In genomic region chr11:84073816-84074764, GRCm38 (mm10) we compare ENCODE assay signal across 12 mouse cellular contexts. TPM values are rescaled to one million over a fixed set of nuclear protein-coding genes. Genes with fewer than 3 reads are reported as not detected.
DNase-seq lines count a peak whose midpoint lies in the region; ATAC-seq and TF ChIP-seq lines count a peak whose summit lies in the region.
"Had no signal": no experiment of that assay in that cellular context is flagged by ENCODE, and none has a peak within 500 bp of the region (broad histone marks: within the 10 kb centered on the region; RNA-seq: fewer than 3 reads in every experiment).

No protein-coding gene starts in this region.

- peak overlapping the region; percentile 39 for H3K27ac ChIP-seq in embryonic facial prominence, embryonic 15.5 days (replicated peaks)
- 0 out of 2 replicates have a peak overlapping the region, but pooled peaks have one; percentile 39 for H3K27ac ChIP-seq in limb, embryonic 14.5 days (replicated peaks; ENCODE audit: low read depth, low read length)
- H3K27ac ChIP-seq in stomach, embryonic 16.5 days (ENCODE audit: low read length): peak overlapping the region; percentile 60
- H3K27ac ChIP-seq: liver, embryonic 14.5 days had no signal

- H3K9me3 ChIP-seq in embryonic facial prominence, embryonic 15.5 days (replicated peaks): no peaks in the 10 kb centered on the region
- H3K9me3 ChIP-seq in limb, embryonic 14.5 days (ENCODE audit: control insufficient read depth, low read length): no peaks in the 10 kb centered on the region
- H3K9me3 ChIP-seq in stomach, embryonic 16.5 days (replicated peaks; ENCODE audit: control insufficient read depth, low read length): no peaks in the 10 kb centered on the region

- TF ChIP-seq POLR2A in limb, embryonic 14.5 days (IDR thresholded peaks at IDR 0.05; ENCODE audit: borderline replicate concordance, extremely low read depth, insufficient read depth, insufficient read length): no peak

- H3K4me3 ChIP-seq in embryonic facial prominence, embryonic 15.5 days (replicated peaks): no peak overlapping the region
- H3K4me3 ChIP-seq in limb, embryonic 14.5 days (replicated peaks; ENCODE audit: low read length): no peak overlapping the region
- H3K4me3 ChIP-seq in stomach, embryonic 16.5 days (replicated peaks; ENCODE audit: low read length): no peak overlapping the region

- H3K27me3 ChIP-seq in embryonic facial prominence, embryonic 15.5 days: peaks cover 3% of the 10 kb centered on the region
- H3K27me3 ChIP-seq in limb, embryonic 14.5 days (ENCODE audit: control insufficient read depth, insufficient read depth, low read length): no peaks in the 10 kb centered on the region
- no peaks in the 10 kb centered on the region for H3K27me3 ChIP-seq in stomach, embryonic 16.5 days (ENCODE audit: control insufficient read depth, insufficient read depth, low read length)

- H3K36me3 ChIP-seq in embryonic facial prominence, embryonic 15.5 days: peaks cover 10% of the 10 kb centered on the region
- peaks cover 9% of the 10 kb centered on the region; the same call in 1 of the 2 replicates for H3K36me3 ChIP-seq in limb, embryonic 14.5 days (ENCODE audit: control insufficient read depth, insufficient read depth, low read length)
- H3K36me3 ChIP-seq in stomach, embryonic 16.5 days (ENCODE audit: control insufficient read depth, insufficient read depth, low read length): no peaks in the 10 kb centered on the region

- no peak overlapping the region for H3K4me2 ChIP-seq in embryonic facial prominence, embryonic 15.5 days (replicated peaks)
- H3K4me2 ChIP-seq in limb, embryonic 14.5 days (replicated peaks; ENCODE audit: low read depth, low read length, severe bottlenecking): no peak overlapping the region
- no peak overlapping the region for H3K4me2 ChIP-seq in stomach, embryonic 16.5 days (ENCODE audit: low read depth, low read length)

- peak; percentile 38 to 58 for DNase-seq in left cerebral cortex, postnatal 36 days (ENCODE audit: low spot score in 2 of 2)
- DNase-seq in left cerebral cortex, postnatal 4 days: no peak
- no peak for DNase-seq in limb, embryonic 14.5 days (ENCODE audit: low spot score)
- no peak for DNase-seq in B cell, adult 2 months
- no peak for DNase-seq in urinary bladder, postnatal 14 days (ENCODE audit: low spot score)
- DNase-seq: adrenal gland, postnatal 14 days; retina, postnatal 1 day had no signal

- H3K4me1 ChIP-seq in embryonic facial prominence, embryonic 15.5 days: peaks cover 28% of the 10 kb centered on the region
- peaks cover 11% of the 10 kb centered on the region; the same call in 1 of the 2 replicates for H3K4me1 ChIP-seq in limb, embryonic 14.5 days (ENCODE audit: control insufficient read depth, insufficient read depth, low read length)
- H3K4me1 ChIP-seq in stomach, embryonic 16.5 days (ENCODE audit: control insufficient read depth, insufficient read depth, low read length): peaks cover 12% of the 10 kb centered on the region

- 47% methylated on average over 7 of the region's 7 CpGs for WGBS in embryonic facial prominence, embryonic 15.5 days
- 73% methylated on average over 7 of the region's 7 CpGs for WGBS in limb, embryonic 14.5 days
- 46% methylated on average over 7 of the region's 7 CpGs for WGBS in stomach, embryonic 16.5 days

- ATAC-seq in embryonic facial prominence, embryonic 15.5 days (ENCODE audit: insufficient number of reproducible peaks, low FRiP score, low TSS enrichment, low read depth): no peak
- no peak for ATAC-seq in limb, embryonic 14.5 days (ENCODE audit: low FRiP score, low read depth)
- no peak; the same call in 1 of the 2 replicates for ATAC-seq in stomach, embryonic 16.5 days (ENCODE audit: insufficient read depth, low FRiP score)
- ATAC-seq: forebrain, embryonic 16.5 days had no signal

- H3K9ac ChIP-seq in embryonic facial prominence, embryonic 15.5 days: no peak overlapping the region
- no peak overlapping the region for H3K9ac ChIP-seq in limb, embryonic 14.5 days (ENCODE audit: low read depth, low read length, severe bottlenecking)
- H3K9ac ChIP-seq in stomach, embryonic 16.5 days (ENCODE audit: low read length): no peak overlapping the region
- H3K9ac ChIP-seq: liver, embryonic 14.5 days had no signal

- intact Hi-C loops in left cerebral cortex, postnatal 36 days (cut with DNase I): loop anchor here (1.0 kb wide), 1 partner anchor 23 kb away; no protein-coding TSS in a partner anchor
- intact Hi-C loops in left cerebral cortex, postnatal 4 days (cut with DNase I): no loop called here

RNA-seq across cellular contexts. Expression of gene Dusp14, which starts 5.0 kb away (rescaled TPM):
- total RNA-seq in left cerebral cortex, postnatal 36 days (2021): 10 to 100 TPM; 77.9 to 79.3 TPM
- 1 to 10 TPM; 6.3 to 7.1 TPM for total RNA-seq in left cerebral cortex, postnatal 4 days (2021)
- 37.5 and 40.2 TPM in 2 replicates for polyA plus RNA-seq in embryonic facial prominence, embryonic 15.5 days (2015; fragmentation: Nextera tagmentation; extraction: Ambion mirVana)
- 15.3 and 18.2 TPM in 2 replicates for polyA plus RNA-seq in limb, embryonic 14.5 days (2012; rRNA removed)
- polyA plus RNA-seq in limb, embryonic 14.5 days (2014; fragmentation: Nextera tagmentation; extraction: Ambion mirVana): 21.9 and 23.6 TPM in 2 replicates
- polyA plus RNA-seq in stomach, embryonic 16.5 days (2015; fragmentation: Nextera tagmentation; extraction: Ambion mirVana): 19.4 and 24.0 TPM in 2 replicates
- total RNA-seq: common myeloid progenitor, adult 5-6 weeks had no signal

RNA-seq across cellular contexts. Expression of gene Tada2a, which starts 55.3 kb away (rescaled TPM):
- 10 to 100 TPM; 35.2 to 40.4 TPM for total RNA-seq in left cerebral cortex, postnatal 36 days (2021)
- 10 to 100 TPM; 41.0 to 46.5 TPM for total RNA-seq in left cerebral cortex, postnatal 4 days (2021)
- polyA plus RNA-seq in embryonic facial prominence, embryonic 15.5 days (2015; fragmentation: Nextera tagmentation; extraction: Ambion mirVana): 32.9 and 34.7 TPM in 2 replicates
- 46.1 and 56.2 TPM in 2 replicates for polyA plus RNA-seq in limb, embryonic 14.5 days (2012; rRNA removed)
- 36.9 and 37.1 TPM in 2 replicates for polyA plus RNA-seq in limb, embryonic 14.5 days (2014; fragmentation: Nextera tagmentation; extraction: Ambion mirVana)
- polyA plus RNA-seq in stomach, embryonic 16.5 days (2015; fragmentation: Nextera tagmentation; extraction: Ambion mirVana): 25.9 and 26.0 TPM in 2 replicates

RNA-seq across cellular contexts. Expression of gene Acaca, which starts 55.4 kb away (rescaled TPM):
- total RNA-seq in left cerebral cortex, postnatal 36 days (2021): 10 to 100 TPM; 84.5 to 85.3 TPM
- total RNA-seq in left cerebral cortex, postnatal 4 days (2021): 100 to 1,000 TPM; 186 to 187 TPM
- polyA plus RNA-seq in embryonic facial prominence, embryonic 15.5 days (2015; fragmentation: Nextera tagmentation; extraction: Ambion mirVana): 12.3 and 14.4 TPM in 2 replicates
- 19.5 and 20.3 TPM in 2 replicates for polyA plus RNA-seq in limb, embryonic 14.5 days (2012; rRNA removed)
- 18.2 and 21.2 TPM in 2 replicates for polyA plus RNA-seq in limb, embryonic 14.5 days (2014; fragmentation: Nextera tagmentation; extraction: Ambion mirVana)
- 13.5 and 16.1 TPM in 2 replicates for polyA plus RNA-seq in stomach, embryonic 16.5 days (2015; fragmentation: Nextera tagmentation; extraction: Ambion mirVana)

Comparison
In these comparisons a context has a peak if more than half of its experiments do, and no peak if none do; other contexts are left out.
1. DNase-seq: peak in left cerebral cortex, postnatal 36 days (2 of 2); none in left cerebral cortex, postnatal 4 days (single experiment), limb, embryonic 14.5 days (single experiment), B cell, adult 2 months (0 of 2) and urinary bladder, postnatal 14 days (single experiment).
2. Peak in every context shown above with its lines, with median percentiles within 50 percentile points of each other: H3K27ac ChIP-seq.